Comparison of ENCODE assay signal across 17 mouse cellular contexts in genomic region chr16:11028206-11028605, GRCm38 (mm10).
"Had no signal": no experiment of that assay in that cellular context is flagged by ENCODE, and none has a peak within 500 bp of the region (broad histone marks: within the 10 kb centered on the region; RNA-seq: fewer than 3 reads in every experiment).

No protein-coding gene starts in this region.

- DNase-seq: lung, adult 2 months; lung, postnatal 14 days; lung, postnatal 36 days; right cerebral cortex, postnatal 14 days; thymus, adult 2 months; thymus, postnatal 25 days; thymus, postnatal 4 days had no signal

- H3K9me3 ChIP-seq: lung, embryonic 15.5 days; midbrain, embryonic 13.5 days; neural tube, embryonic 12.5 days; stomach, embryonic 15.5 days had no signal

- H3K36me3 ChIP-seq: lung, embryonic 15.5 days; midbrain, embryonic 13.5 days; neural tube, embryonic 12.5 days; stomach, embryonic 15.5 days had no signal

- H3K4me1 ChIP-seq: lung, embryonic 15.5 days; midbrain, embryonic 13.5 days; neural tube, embryonic 12.5 days; stomach, embryonic 15.5 days had no signal

- H3K9ac ChIP-seq: lung, embryonic 15.5 days; midbrain, embryonic 13.5 days; neural tube, embryonic 12.5 days; stomach, embryonic 15.5 days had no signal

- H3K27me3 ChIP-seq: lung, embryonic 15.5 days; midbrain, embryonic 13.5 days; neural tube, embryonic 12.5 days; stomach, embryonic 15.5 days had no signal

- H3K4me2 ChIP-seq: lung, embryonic 15.5 days; midbrain, embryonic 11.5 days; midbrain, embryonic 13.5 days; neural tube, embryonic 12.5 days; stomach, embryonic 15.5 days had no signal

- H3K27ac ChIP-seq: lung, embryonic 15.5 days; macrophage; midbrain, embryonic 13.5 days; neural tube, embryonic 12.5 days; stomach, embryonic 15.5 days; stomach, postnatal 0 days had no signal

- H3K4me3 ChIP-seq: lung, embryonic 15.5 days; megakaryocyte, embryonic 14.5 days; midbrain, embryonic 13.5 days; neural tube, embryonic 12.5 days; stomach, embryonic 15.5 days had no signal

- ATAC-seq: lung, postnatal 0 days; midbrain, embryonic 13.5 days; midbrain, embryonic 16.5 days had no signal
